Mouse (Mus musculus) heart, embryonic 13.5 days (tissue): Measurements from ENCODE around the gene Anapc15. TPM values are rescaled to one million over a fixed set of nuclear protein-coding genes. Genes with fewer than 3 reads are reported as not detected.
A peak's percentile ranks its signal among the peaks of the same experiment; 100 is the strongest.

Experiments used
- ATAC-seq: fragments of 200-750 bp; cut with Nextera tagmentation; 2 replicates; pipeline ENCODE4 v1.8.0; 2017; ENCODE audit warnings: moderate TSS enrichment; ENCODE audit not compliant: insufficient number of reproducible peaks, low FRiP score, low TSS enrichment; ENCODE audit errors: extremely low read depth
- H3K27ac ChIP-seq: fragments of 300-500 bp; sonication (generic); replicated peaks from 2 replicates; pipeline ENCODE4 v1.5.1; 2015; ENCODE audit warnings: moderate library complexity, mild to moderate bottlenecking, inconsistent platforms
- H3K27me3 ChIP-seq: fragments of 300-500 bp; sonication (generic); replicated peaks from 2 replicates; pipeline ENCODE4 v1.6.1; 2015; ENCODE audit warnings: mild to moderate bottlenecking, inconsistent platforms
- H3K36me3 ChIP-seq: fragments of 300-500 bp; sonication (generic); 2 replicates; pipeline ENCODE4 v1.6.1; 2015; ENCODE audit warnings: mild to moderate bottlenecking, inconsistent platforms
- H3K4me1 ChIP-seq: fragments of 300-500 bp; sonication (generic); 2 replicates; pipeline ENCODE4 v1.6.1; 2015; ENCODE audit warnings: inconsistent platforms
- H3K4me2 ChIP-seq: fragments of 300-500 bp; sonication (generic); 2 replicates; pipeline ENCODE4 v1.6.1; 2015; ENCODE audit warnings: inconsistent platforms, mild to moderate bottlenecking, moderate library complexity
- H3K4me3 ChIP-seq: fragments of 300-500 bp; sonication (generic); 2 replicates; pipeline ENCODE4 v1.5.1; 2015; ENCODE audit warnings: moderate library complexity, mild to moderate bottlenecking, inconsistent platforms
- H3K9ac ChIP-seq: fragments of 300-500 bp; sonication (generic); 2 replicates; pipeline ENCODE4 v1.6.1; 2015; ENCODE audit warnings: inconsistent platforms, mild to moderate bottlenecking, moderate library complexity
- H3K9me3 ChIP-seq: fragments of 300-500 bp; sonication (generic); 2 replicates; pipeline ENCODE4 v1.6.1; 2016; ENCODE audit warnings: inconsistent platforms
- WGBS: fragments of 180-500 bp; shearing (Covaris S2); methylation state at CpG from one replicate; pipeline ENCODE4 v1.1.7; 2015; ENCODE audit warnings: mixed read lengths; 5-methylcytosine and 5-hydroxymethylcytosine counted together
- polyA plus RNA-seq: library from polyadenylated mRNA; unstranded; fragments of >200 nt; fragmentation: Nextera tagmentation; extraction: Ambion mirVana; gene quantifications from 2 replicates; pipeline ENCODE4 v1.2.1, GENCODE M21; 2015

The Anapc15 gene
- 61.7 and 64.4 TPM in 2 replicates for polyA plus RNA-seq

GRCm38 (mm10) chr7:101863415-101863814 lies at the start of gene Anapc15:
TSS of gene Anapc15 (plus strand) at chr7:101863715.
- Histone ChIP-seq H3K9me3 (no peaks in the 10 kb centered on the region), H3K27me3 (no peaks in the 10 kb centered on the region), H3K4me2 (no peak within 1 kb of the TSS), H3K27ac (no peak within 1 kb of the TSS), H3K36me3 (no peaks in the 10 kb centered on the region), H3K9ac (no peak within 1 kb of the TSS), H3K4me3 (no peak within 1 kb of the TSS), H3K4me1 (peaks cover 14% of the 10 kb centered on the region)
- ATAC-seq, result no peak
- 50% methylated on average over 3 of the region's 3 CpGs for WGBS

- Histone ChIP-seq H3K4me3 (peak within 1 kb of the TSS; percentile 47), H3K36me3 (peaks cover 3% of the 10 kb centered on the region; the same call in 1 of the 2 replicates), H3K9ac (peak within 1 kb of the TSS; percentile 68), H3K27me3 (peaks cover 64% of the 10 kb centered on the region), H3K4me1 (peaks cover 39% of the 10 kb centered on the region), H3K9me3 (0 out of 2 replicates have a peak, but pooled peaks cover 3% of the 10 kb centered on the region), H3K27ac (no peak within 1 kb of the TSS), H3K4me2 (peak within 1 kb of the TSS; percentile 68)
- ATAC-seq, result no peak
- 1% methylated on average over 43 of the region's 45 CpGs for WGBS
Observed at GRCm38 (mm10) chr7:101817861-101818401, 45.6 kb upstream of the Anapc15 start, which contains the start of gene Phox2a. TSS of gene Phox2a (plus strand) at chr7:101818313.

DNA sequence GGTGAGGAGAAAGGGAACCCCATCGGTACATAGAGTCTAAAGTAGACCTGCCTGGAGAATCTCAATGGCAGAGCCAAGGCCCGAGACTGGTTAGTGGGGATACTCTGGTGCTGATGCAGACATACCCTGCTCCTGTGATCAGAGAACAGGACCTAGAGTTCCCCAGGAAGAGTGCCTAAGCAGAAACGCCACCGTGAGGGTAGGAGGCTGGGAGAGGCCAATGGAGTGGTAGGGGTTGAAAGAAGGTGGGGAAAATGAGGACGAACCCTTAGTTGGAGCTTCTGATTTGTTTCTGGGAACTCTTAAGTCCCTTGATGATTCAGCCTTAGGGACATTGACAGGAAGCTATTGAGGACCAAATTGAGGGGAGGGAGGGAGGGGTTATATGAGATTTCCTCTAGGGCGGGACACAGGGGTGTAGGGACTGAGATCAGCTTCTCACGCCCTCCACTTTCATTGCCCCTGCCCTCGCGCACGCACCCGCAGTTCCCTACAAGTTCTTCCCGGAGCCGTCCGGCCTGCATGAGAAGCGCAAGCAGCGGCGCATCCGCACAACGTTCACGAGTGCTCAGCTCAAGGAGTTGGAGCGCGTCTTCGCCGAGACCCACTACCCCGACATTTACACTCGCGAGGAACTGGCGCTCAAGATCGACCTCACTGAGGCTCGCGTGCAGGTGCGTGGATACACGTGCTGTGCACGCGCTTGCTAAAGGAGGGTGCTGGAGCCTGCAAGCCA lies 43.1 kb upstream of the Anapc15 start:
- peaks cover 62% of the 10 kb centered on the region for H3K27me3 ChIP-seq

DNA sequence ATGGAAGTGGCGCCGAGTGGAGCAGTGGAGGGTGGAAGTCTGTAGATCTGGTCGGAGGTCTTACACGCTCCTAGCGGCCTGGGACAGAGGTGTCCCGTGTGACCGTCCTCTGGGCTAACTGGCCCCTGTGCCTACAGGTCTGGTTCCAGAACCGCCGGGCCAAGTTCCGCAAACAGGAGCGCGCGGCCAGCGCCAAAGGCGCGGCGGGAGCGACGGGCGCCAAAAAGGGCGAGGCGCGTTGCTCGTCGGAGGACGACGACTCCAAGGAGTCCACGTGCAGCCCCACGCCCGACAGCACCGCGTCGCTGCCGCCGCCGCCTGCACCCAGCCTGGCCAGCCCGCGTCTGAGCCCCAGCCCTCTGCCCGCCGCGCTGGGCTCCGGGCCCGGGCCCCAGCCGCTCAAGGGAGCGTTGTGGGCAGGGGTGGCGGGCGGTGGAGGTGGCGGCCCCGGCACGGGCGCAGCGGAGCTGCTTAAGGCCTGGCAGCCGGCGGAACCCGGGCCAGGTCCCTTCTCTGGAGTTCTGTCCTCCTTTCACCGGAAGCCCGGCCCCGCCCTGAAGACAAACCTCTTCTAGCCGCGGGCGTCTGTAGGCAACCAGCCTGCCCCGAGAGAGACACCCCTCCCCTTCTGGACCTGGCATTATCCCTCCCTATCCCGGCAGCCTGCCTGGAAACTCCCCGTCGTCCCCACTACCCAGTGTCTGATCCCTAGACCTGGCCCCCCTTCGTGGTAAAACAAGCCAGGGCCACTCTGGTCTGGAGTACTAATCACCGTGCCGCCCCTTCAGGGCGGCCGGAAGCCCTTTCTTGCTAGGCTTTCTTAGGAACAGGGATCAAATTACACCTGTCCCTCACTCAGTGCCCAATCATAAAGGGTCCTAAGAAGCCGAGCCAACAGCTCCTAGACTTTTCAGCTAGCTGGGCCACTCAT lies 41.7 kb upstream of the Anapc15 start:
- peaks cover 42% of the 10 kb centered on the region for H3K36me3 ChIP-seq
- peaks cover 48% of the 10 kb centered on the region for H3K4me1 ChIP-seq
- WGBS, result under 1% methylated on average over 71 of the region's 71 CpGs
- H3K4me3 ChIP-seq, result peak overlapping the region; percentile 63
- H3K4me2 ChIP-seq, result peak overlapping the region; percentile 96
- peak overlapping the region; percentile 89 for H3K9ac ChIP-seq
- peak overlapping the region; percentile 78 for H3K27ac ChIP-seq
- H3K27me3 ChIP-seq, result peaks cover 52% of the 10 kb centered on the region
- H3K9me3 ChIP-seq, result no peaks in the 10 kb centered on the region
- ATAC-seq, result peak; percentile 75; the same call in 1 of the 2 replicates

More for the DNA sequence above, 43.1 kb upstream of the Anapc15 start:
- no peak overlapping the region for H3K27ac ChIP-seq
- WGBS, result 3% methylated on average over 35 of the region's 35 CpGs
- no peak for ATAC-seq
- peak overlapping the region; percentile 63 for H3K4me3 ChIP-seq
- no peaks in the 10 kb centered on the region for H3K9me3 ChIP-seq
- H3K36me3 ChIP-seq, result peaks cover 28% of the 10 kb centered on the region
- peaks cover 48% of the 10 kb centered on the region for H3K4me1 ChIP-seq
- H3K9ac ChIP-seq, result peak overlapping the region; percentile 70
- H3K4me2 ChIP-seq, result peak overlapping the region; percentile 96

GRCm38 (mm10) chr7:101822836-101823757 lies 40.4 kb upstream of the Anapc15 start:
- peak overlapping the region; percentile 78; the same call in 1 of the 2 replicates for H3K27ac ChIP-seq

DNA sequence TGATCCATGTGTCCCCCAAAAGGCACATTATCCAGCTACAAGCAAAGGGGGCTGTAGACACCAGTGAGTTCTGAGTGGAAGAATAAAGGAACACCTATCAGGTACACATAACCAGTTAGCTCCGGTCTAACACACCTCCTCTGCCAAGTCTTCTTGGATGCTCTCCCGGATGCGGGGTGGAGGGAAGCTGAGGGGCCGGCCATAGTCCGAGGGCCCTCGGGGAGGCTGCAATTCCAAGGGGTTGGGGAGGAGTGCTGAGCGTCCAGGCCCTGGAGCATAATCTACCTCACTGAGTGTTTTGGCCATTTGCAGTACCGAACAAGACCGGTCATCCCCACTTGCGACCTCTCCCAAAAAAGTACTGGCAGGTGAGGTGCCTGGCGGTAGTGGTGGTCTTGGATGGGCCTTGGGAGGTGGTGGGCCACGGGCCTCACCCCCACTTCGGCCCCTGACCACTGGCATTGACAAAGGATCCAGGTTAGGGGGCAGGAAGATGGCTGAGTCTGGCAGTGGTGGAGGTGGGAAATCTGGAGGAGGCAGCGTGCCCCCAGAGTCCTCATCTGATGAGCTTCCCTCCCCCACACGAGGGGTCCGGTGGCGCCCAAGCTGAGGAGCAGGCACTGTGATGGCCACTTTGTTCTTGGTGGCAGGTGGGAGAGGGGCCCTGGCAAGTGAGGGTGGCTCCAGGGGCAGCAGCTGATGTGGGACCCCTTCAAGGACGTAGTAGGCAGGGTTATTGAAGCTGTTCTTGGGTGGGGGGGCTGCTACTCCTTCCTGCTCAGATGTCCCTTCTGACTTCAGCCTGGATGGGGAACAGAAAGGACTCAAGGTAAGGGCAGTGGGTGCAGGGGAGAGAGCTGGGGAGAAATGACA lies 39.5 kb upstream of the Anapc15 start:
- Histone ChIP-seq H3K4me2 (no peak overlapping the region), H3K27me3 (peaks cover 30% of the 10 kb centered on the region), H3K36me3 (peaks cover 64% of the 10 kb centered on the region), H3K27ac (no peak overlapping the region), H3K4me1 (peaks cover 38% of the 10 kb centered on the region), H3K4me3 (no peak overlapping the region), H3K9ac (peak overlapping the region; percentile 44; the same call in 1 of the 2 replicates), H3K9me3 (no peaks in the 10 kb centered on the region)
- ATAC-seq, result no peak
- WGBS, result 79% methylated on average over 18 of the region's 18 CpGs

More at GRCm38 (mm10) chr7:101822836-101823757, 40.4 kb upstream of the Anapc15 start:
- H3K9ac ChIP-seq, result peak overlapping the region; percentile 44; the same call in 1 of the 2 replicates
- H3K4me3 ChIP-seq, result no peak overlapping the region
- H3K27me3 ChIP-seq, result peaks cover 39% of the 10 kb centered on the region
- peaks cover 55% of the 10 kb centered on the region for H3K36me3 ChIP-seq
- no peaks in the 10 kb centered on the region for H3K9me3 ChIP-seq
- no peak for ATAC-seq
- whole genome bisulfite sequencing, result 38% methylated on average over 32 of the region's 32 CpGs
- peaks cover 44% of the 10 kb centered on the region for H3K4me1 ChIP-seq
- H3K4me2 ChIP-seq, result peak overlapping the region; percentile 96; the same call in 1 of the 2 replicates

DNA sequence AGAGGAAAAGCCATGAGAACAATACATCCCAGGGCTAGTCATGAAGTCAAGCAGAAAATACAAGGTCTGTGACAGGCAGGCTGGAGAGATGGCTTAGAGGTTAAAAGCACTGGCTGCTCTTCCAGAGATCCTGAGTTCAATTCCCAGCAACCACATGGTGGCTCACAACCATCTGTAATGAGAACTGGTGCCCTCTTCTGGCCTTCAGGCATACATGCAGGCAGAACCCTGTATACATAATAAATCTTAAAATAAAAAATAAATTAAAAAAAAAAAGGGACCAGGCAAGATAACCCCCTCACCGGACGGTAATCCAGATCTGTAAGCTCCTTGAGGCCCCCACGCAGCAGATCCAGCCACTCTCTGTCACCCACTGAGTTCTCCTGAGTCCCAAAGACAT lies 33.1 kb upstream of the Anapc15 start:
- peaks cover 22% of the 10 kb centered on the region for H3K4me1 ChIP-seq
- H3K4me3 ChIP-seq, result no peak overlapping the region
- peaks cover 96% of the 10 kb centered on the region for H3K36me3 ChIP-seq
- H3K4me2 ChIP-seq, result no peak overlapping the region
- H3K9me3 ChIP-seq, result no peaks in the 10 kb centered on the region
- no peak overlapping the region for H3K9ac ChIP-seq
- H3K27ac ChIP-seq, result no peak overlapping the region
- 87% methylated on average over 3 of the region's 3 CpGs for WGBS
- no peak for ATAC-seq
- H3K27me3 ChIP-seq, result no peaks in the 10 kb centered on the region

DNA sequence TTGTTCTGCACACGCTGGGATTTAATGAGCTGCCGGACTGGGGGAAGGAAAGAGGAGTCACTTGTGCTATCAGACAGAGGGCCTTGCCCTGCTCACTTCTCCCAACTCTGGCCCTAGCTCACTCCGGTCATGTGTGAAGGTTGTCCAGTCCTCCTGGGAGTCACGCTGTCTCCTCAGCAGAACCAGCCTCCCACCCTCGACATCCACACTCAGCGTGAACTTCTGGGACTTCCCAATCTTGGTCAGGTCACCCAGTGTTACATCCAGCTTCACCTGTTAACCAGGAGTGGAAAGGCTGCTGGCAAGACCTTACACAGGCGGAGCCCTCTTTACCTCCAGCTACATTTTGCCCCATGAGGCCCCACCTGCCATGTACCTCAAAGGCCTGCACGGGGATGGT lies 32.1 kb upstream of the Anapc15 start:
- Histone ChIP-seq H3K27ac (no peak overlapping the region), H3K4me3 (no peak overlapping the region), H3K27me3 (no peaks in the 10 kb centered on the region), H3K4me2 (no peak overlapping the region), H3K36me3 (peaks cover 86% of the 10 kb centered on the region), H3K4me1 (peaks cover 30% of the 10 kb centered on the region), H3K9ac (no peak overlapping the region), H3K9me3 (no peaks in the 10 kb centered on the region)
- 92% methylated on average over 8 of the region's 8 CpGs for WGBS
- no peak for ATAC-seq

DNA sequence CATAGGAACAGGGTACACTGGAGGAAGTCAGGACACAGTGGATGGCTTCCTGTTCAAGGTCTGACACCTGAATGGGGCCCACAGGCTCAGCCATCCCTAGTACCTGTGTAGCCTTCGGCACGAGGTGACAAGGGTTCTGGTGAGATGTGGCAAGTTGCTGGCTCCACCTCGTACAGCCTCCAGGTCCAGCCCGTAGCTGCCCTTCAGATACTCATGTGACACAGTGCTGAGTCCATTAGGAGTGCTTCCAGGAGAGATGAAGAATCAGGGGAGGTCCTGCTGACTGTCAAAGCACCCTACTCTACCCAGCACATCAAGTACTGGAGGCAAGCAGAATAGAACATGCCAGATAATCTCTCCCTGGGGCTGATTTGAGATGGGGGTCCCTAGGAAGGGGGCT lies 31.1 kb upstream of the Anapc15 start:
- no peak for ATAC-seq
- Histone ChIP-seq H3K4me2 (no peak overlapping the region), H3K4me1 (peaks cover 30% of the 10 kb centered on the region), H3K36me3 (peaks cover 76% of the 10 kb centered on the region), H3K27me3 (no peaks in the 10 kb centered on the region), H3K27ac (no peak overlapping the region), H3K9me3 (no peaks in the 10 kb centered on the region), H3K9ac (no peak overlapping the region), H3K4me3 (no peak overlapping the region)
- WGBS, result 82% methylated on average over 4 of the region's 4 CpGs
